Mouse (Mus musculus) forebrain, embryonic 15.5 days (tissue): ENCODE data around the gene Soat2. TPM values are rescaled to one million over a fixed set of nuclear protein-coding genes. Genes with fewer than 3 reads are reported as not detected.

ENCODE experiments used
- ATAC-seq: fragments of 200-750 bp; cut with Nextera tagmentation; replicated peaks from 2 replicates; pipeline ENCODE4 v1.8.0; 2017; ENCODE audit warnings: mild to moderate bottlenecking, moderate TSS enrichment, moderate library complexity
- H3K27ac ChIP-seq: fragments of 300-500 bp; sonication (generic); replicated peaks from 2 replicates; pipeline ENCODE4 v1.5.1; 2015; ENCODE audit warnings: mild to moderate bottlenecking, inconsistent platforms
- H3K27me3 ChIP-seq: fragments of 300-500 bp; sonication (generic); 2 replicates; pipeline ENCODE4 v1.6.1; 2015; ENCODE audit warnings: inconsistent platforms
- H3K36me3 ChIP-seq: fragments of 300-500 bp; sonication (generic); 2 replicates; pipeline ENCODE4 v1.6.1; 2015; ENCODE audit warnings: mild to moderate bottlenecking, inconsistent platforms
- H3K4me1 ChIP-seq: fragments of 300-500 bp; sonication (generic); 2 replicates; pipeline ENCODE4 v1.6.1; 2015; ENCODE audit warnings: inconsistent platforms
- H3K4me2 ChIP-seq: fragments of 300-500 bp; sonication (generic); replicated peaks from 2 replicates; pipeline ENCODE4 v1.6.1; 2015; ENCODE audit warnings: mild to moderate bottlenecking, inconsistent platforms
- H3K4me3 ChIP-seq: fragments of 300-500 bp; sonication (generic); 2 replicates; pipeline ENCODE4 v1.5.1; 2015; ENCODE audit warnings: mild to moderate bottlenecking, inconsistent platforms
- H3K9ac ChIP-seq: fragments of 300-500 bp; sonication (generic); replicated peaks from 2 replicates; pipeline ENCODE4 v1.6.1; 2015; ENCODE audit warnings: mild to moderate bottlenecking, inconsistent platforms
- H3K9me3 ChIP-seq: fragments of 300-500 bp; sonication (generic); 2 replicates; pipeline ENCODE4 v1.6.1; 2016; ENCODE audit warnings: inconsistent platforms
- WGBS: fragments of 180-500 bp; shearing (Covaris S2); methylation state at CpG from one replicate; pipeline ENCODE4 v1.1.7; 2015; ENCODE audit warnings: mixed read lengths; 5-methylcytosine and 5-hydroxymethylcytosine counted together
- polyA plus RNA-seq: library from polyadenylated mRNA; unstranded; fragments of >200 nt; fragmentation: Nextera tagmentation; extraction: Ambion mirVana; gene quantifications from 2 replicates; pipeline ENCODE4 v1.2.1, GENCODE M21; 2015

Gene Soat2
- polyA plus RNA-seq, 1 experiment from 2014 or later, result not detected

DNA sequence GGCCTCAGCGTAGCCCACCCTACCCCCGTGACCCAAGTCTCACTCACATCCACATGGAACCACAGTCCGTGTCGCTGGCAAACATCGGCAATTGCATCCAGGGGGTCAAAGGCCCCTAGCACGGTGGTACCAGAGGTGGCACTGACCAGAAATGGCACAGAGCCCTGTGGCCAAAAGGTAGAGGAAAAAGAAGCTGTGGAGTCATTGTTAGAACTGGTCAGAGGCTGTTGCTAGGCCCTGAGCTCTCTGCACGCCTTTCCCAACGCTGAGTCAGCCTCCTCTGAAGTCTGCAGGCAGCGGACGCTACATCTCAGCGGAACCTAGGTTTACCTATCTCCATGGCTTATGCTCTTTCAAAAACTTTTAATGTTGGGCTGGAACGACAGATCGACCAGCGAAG, 29.6 kb downstream of the Soat2 start:
- H3K4me3 ChIP-seq, result no peak overlapping the region
- 92% methylated on average over 14 of the region's 14 CpGs for WGBS
- no peaks in the 10 kb centered on the region for H3K4me1 ChIP-seq

DNA sequence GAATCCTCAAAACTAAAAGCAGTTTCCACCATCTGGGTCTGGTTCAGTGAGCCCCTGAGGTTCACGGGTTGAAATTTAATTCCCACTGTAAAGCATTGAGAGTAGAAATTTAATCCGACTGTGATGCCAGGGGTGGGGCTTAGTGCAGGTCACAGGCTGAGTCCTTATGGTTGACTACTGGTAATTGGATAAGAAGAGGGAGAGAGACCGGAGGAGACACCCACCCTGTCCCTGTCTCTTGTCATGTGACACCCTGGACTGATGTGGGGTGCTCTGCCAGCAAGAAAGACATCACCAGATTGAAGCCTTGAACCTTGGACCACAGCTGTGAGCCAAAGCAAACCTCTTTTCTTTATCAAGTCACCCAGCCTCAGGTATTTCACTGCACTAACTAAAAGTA, 32.8 kb downstream of the Soat2 start:
- Histone ChIP-seq H3K27me3 (no peaks in the 10 kb centered on the region), H3K9me3 (no peaks in the 10 kb centered on the region), H3K27ac (no peak overlapping the region), H3K4me1 (no peaks in the 10 kb centered on the region), H3K36me3 (no peaks in the 10 kb centered on the region), H3K9ac (no peak overlapping the region), H3K4me3 (no peak overlapping the region), H3K4me2 (no peak overlapping the region)
- 83% methylated on average over 3 of the region's 3 CpGs for WGBS
- ATAC-seq, result no peak

More for the DNA sequence above, 29.6 kb downstream of the Soat2 start:
- ATAC-seq, result no peak
- no peak overlapping the region for H3K4me2 ChIP-seq
- no peak overlapping the region for H3K9ac ChIP-seq
- no peak overlapping the region for H3K27ac ChIP-seq
- no peaks in the 10 kb centered on the region for H3K9me3 ChIP-seq
- no peaks in the 10 kb centered on the region for H3K27me3 ChIP-seq
- no peaks in the 10 kb centered on the region for H3K36me3 ChIP-seq

DNA sequence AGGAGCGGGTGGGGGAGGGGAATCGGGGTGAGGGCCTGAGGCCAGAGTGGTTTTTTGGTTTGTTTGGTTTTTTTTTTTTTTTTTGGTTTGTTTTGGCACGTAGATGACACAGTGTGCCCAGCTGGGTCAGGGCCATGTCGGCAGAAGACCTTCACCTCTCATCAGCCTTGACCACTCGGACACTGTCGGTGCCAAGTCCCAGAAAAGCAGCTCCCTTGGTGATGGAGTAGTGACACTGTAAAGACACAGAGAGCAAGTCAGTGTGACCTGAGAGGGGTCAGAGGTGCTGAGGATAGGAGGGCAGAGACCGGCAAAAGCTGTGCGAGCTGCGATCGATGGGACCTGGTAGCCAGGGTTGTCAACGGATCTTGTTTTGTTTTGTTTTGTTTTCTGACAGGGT, 35.9 kb downstream of the Soat2 start:
- Histone ChIP-seq H3K9ac (no peak overlapping the region), H3K36me3 (no peaks in the 10 kb centered on the region), H3K4me2 (no peak overlapping the region), H3K27ac (no peak overlapping the region), H3K27me3 (no peaks in the 10 kb centered on the region), H3K4me1 (no peaks in the 10 kb centered on the region), H3K9me3 (no peaks in the 10 kb centered on the region), H3K4me3 (no peak overlapping the region)
- no peak for ATAC-seq
- WGBS, result 81% methylated on average over 11 of the region's 11 CpGs

DNA sequence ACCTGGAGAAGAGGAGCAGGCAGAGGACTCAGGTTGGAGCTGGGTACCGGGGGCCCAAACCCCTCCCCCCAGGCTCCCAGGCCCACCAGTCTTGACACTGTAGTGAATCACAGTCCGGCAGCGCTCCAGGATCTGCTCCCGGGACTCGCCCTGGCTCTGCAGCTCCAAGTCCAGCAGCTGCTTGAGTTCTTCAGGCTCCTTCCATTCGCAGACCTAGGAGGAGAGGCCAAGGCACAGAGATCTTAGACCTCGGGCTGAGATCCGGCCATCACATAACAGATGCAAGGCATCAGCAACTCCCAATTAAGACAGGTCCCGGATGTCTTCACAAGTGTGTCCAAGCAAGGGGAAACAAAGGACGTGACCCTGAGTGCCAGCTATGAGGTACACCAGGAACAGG, 37.8 kb downstream of the Soat2 start:
- Histone ChIP-seq H3K27ac (no peak overlapping the region), H3K4me2 (no peak overlapping the region), H3K9me3 (no peaks in the 10 kb centered on the region), H3K4me1 (no peaks in the 10 kb centered on the region), H3K4me3 (no peak overlapping the region), H3K9ac (no peak overlapping the region), H3K36me3 (no peaks in the 10 kb centered on the region), H3K27me3 (no peaks in the 10 kb centered on the region)
- 90% methylated on average over 10 of the region's 10 CpGs for WGBS
- no peak for ATAC-seq

DNA sequence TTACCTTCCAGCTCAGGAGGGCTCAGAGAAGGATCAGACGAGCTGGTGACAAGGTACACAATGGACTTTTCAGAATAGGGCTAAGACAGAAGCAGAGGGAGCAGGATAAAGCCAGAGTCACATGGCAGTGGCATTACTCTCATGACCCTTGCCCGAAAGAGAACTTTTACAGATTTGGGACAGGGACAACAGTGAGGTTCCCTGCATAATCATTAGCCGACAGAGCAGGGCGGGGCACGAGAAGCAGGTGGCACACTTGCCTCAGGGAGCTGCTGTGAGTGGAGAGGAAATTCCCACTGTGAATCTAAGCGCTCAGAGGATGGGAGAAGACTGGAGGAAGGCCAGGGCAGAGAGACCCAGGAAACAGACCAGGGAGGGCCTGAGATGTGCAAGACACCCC, 38.6 kb downstream of the Soat2 start:
- H3K4me3 ChIP-seq, result no peak overlapping the region
- no peaks in the 10 kb centered on the region for H3K4me1 ChIP-seq
- H3K36me3 ChIP-seq, result no peaks in the 10 kb centered on the region
- H3K4me2 ChIP-seq, result no peak overlapping the region
- no peak overlapping the region for H3K9ac ChIP-seq
- WGBS, result 54% methylated on average over 6 of the region's 6 CpGs
- H3K27ac ChIP-seq, result no peak overlapping the region
- no peaks in the 10 kb centered on the region for H3K27me3 ChIP-seq
- H3K9me3 ChIP-seq, result no peaks in the 10 kb centered on the region
- no peak for ATAC-seq

DNA sequence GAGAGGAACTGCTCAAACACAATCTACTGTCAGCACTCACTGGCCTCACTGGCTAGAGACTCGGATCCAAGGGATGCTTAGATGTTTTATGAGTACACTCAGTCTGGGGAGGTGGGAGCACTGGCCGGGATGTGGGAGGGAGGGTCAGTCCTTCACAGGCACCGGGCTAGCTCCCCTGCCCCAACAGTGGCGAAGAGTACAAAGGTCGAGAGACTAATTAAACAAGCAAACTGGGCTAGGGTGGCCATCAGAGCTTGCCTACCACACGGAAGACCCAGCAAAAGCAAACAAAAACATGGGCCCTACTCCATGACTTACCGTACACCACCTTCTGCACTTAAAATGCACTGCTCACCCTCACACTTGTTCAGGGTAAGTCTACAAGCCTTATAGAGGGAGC, 41.4 kb downstream of the Soat2 start:
- Histone ChIP-seq H3K4me3 (no peak overlapping the region), H3K36me3 (no peaks in the 10 kb centered on the region), H3K9ac (no peak overlapping the region), H3K4me2 (no peak overlapping the region), H3K27ac (no peak overlapping the region), H3K4me1 (no peaks in the 10 kb centered on the region), H3K27me3 (no peaks in the 10 kb centered on the region), H3K9me3 (no peaks in the 10 kb centered on the region)
- 80% methylated on average over 7 of the region's 7 CpGs for WGBS
- no peak for ATAC-seq

DNA sequence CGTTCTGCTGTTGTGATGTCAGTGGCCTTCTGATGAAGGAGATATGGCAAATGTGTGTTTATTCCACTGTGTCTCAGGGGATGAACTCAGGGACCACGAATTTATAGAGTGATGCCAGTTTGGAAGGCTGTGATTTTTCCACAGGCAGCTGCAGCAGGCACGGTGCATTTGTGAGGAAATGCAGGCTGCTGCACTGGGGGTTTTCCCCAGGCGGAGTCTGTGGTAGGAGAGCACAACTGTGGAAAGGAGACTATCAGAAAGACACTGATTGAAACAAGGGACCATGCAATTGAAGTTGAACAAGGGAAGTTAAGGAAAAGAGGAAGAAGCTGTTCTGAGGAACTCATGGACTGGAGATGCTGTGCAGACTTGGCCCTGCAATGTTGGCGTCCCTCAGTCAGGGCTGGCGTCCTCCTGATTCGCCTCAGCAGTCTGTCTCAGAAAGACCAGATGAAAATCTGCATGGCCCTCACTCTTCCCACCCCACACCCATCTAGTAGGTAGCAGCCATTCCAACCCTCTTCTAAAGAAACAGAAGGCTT, 42.0 kb downstream of the Soat2 start:
- Histone ChIP-seq H3K4me3 (no peak overlapping the region), H3K9ac (no peak overlapping the region), H3K4me2 (no peak overlapping the region), H3K36me3 (no peaks in the 10 kb centered on the region), H3K4me1 (no peaks in the 10 kb centered on the region), H3K27ac (no peak overlapping the region), H3K27me3 (no peaks in the 10 kb centered on the region), H3K9me3 (no peaks in the 10 kb centered on the region)
- ATAC-seq, result no peak
- WGBS, result 81% methylated on average over 7 of the region's 7 CpGs

DNA sequence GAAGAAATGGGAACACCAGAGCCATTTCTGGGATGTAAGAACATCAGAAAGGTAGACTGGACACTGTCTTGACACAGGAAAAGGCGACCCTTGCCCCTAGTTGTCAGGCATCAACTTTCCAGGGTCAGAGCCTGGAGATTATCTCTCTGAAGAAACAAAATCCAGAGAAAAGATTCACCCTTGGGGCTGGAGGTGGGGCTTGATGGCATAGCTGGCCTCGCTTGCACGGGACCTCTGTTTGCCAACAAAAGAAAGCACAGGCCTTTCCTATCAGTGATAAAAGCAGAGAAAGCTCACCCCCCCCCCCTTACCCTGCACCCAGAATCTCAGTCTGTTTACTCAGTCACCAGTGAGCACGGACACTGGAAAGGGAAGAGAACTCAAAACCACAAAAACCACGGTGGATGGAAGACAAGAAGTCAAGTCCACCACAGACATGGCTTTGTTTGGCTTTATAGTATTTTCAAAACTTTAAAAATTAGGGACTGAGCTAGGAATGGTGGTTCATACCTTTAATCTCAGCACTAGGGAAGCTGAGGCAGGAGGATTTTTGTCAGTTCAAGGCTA, 42.6 kb downstream of the Soat2 start:
- no peaks in the 10 kb centered on the region for H3K4me1 ChIP-seq
- H3K27ac ChIP-seq, result no peak overlapping the region
- no peak overlapping the region for H3K4me3 ChIP-seq
- no peak overlapping the region for H3K4me2 ChIP-seq
- no peak overlapping the region for H3K9ac ChIP-seq
- 74% methylated on average over 5 of the region's 5 CpGs for WGBS
- ATAC-seq, result no peak
- no peaks in the 10 kb centered on the region for H3K27me3 ChIP-seq
- no peaks in the 10 kb centered on the region for H3K36me3 ChIP-seq
- H3K9me3 ChIP-seq, result no peaks in the 10 kb centered on the region

DNA sequence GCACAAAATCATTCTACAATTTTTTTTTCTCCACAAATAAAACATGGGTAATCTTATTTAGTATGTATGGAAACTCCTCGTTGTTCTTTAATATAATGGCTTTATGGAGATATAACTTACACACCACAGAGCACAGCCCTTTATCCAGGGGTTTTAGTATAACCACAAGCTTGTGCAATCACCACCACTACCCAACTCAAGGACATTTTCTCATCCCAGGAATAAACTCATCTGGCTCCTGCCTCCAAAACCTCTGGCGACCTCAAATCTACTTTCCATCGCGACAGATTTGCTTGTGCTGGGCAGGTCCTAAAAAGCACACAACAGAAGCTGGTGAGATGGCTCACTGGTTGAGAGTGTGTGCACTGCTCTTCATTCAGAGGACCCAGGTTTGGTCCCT, 43.3 kb downstream of the Soat2 start:
- no peak for ATAC-seq
- 89% methylated on average over 4 of the region's 4 CpGs for WGBS

DNA sequence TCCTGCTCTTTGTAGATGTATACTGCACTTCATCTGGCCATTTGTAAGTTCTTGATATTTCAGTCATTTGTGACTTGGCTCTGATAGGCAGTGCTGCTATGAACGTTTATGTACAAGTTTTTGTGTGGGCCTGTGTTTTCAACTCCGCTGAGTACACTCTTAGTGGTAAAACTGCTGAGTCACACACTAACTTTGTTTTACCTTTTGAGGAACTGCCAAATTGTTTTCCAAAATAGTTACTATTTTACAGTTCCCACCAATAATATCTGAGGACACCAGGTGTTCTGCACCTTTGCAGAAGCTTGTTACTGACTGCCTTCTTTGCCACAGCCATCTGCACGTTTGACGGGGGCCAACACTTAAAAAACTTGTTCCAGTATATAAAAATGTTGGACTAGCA, 44.1 kb downstream of the Soat2 start:
- H3K9me3 ChIP-seq, result no peaks in the 10 kb centered on the region
- WGBS, result 95% methylated on average over 4 of the region's 4 CpGs
- no peak overlapping the region for H3K27ac ChIP-seq
- H3K4me1 ChIP-seq, result no peaks in the 10 kb centered on the region
- H3K36me3 ChIP-seq, result no peaks in the 10 kb centered on the region
- no peak overlapping the region for H3K9ac ChIP-seq
- H3K4me2 ChIP-seq, result no peak overlapping the region
- H3K4me3 ChIP-seq, result no peak overlapping the region
- ATAC-seq, result no peak
- no peaks in the 10 kb centered on the region for H3K27me3 ChIP-seq

More for the DNA sequence above, 43.3 kb downstream of the Soat2 start:
- Histone ChIP-seq H3K27ac (no peak overlapping the region), H3K4me2 (no peak overlapping the region), H3K4me3 (no peak overlapping the region), H3K27me3 (no peaks in the 10 kb centered on the region), H3K4me1 (no peaks in the 10 kb centered on the region), H3K36me3 (no peaks in the 10 kb centered on the region), H3K9ac (no peak overlapping the region), H3K9me3 (no peaks in the 10 kb centered on the region)

DNA sequence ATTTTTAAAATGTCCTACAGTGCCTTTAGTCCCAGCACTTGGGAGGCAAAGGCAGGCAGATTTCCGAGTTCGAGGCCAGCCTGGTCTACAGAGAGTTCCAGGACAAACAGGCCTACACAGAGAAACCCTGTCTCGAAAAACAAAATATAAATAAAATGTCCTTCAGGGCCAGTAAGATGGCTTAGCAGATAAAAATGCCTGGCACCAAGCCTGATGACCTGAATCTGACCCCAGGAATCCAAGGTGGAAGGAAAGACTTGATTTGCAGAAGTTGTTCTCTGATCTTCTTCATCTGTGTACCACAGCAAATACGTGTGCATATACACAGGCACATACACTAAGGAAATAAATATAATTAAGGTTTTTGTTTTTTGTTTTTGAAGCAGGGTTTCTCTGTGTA, 45.0 kb downstream of the Soat2 start:
- Histone ChIP-seq H3K9me3 (no peaks in the 10 kb centered on the region), H3K4me2 (no peak overlapping the region), H3K9ac (no peak overlapping the region), H3K36me3 (no peaks in the 10 kb centered on the region), H3K27ac (no peak overlapping the region), H3K4me1 (no peaks in the 10 kb centered on the region), H3K27me3 (no peaks in the 10 kb centered on the region), H3K4me3 (no peak overlapping the region)
- no peak for ATAC-seq
- 88% methylated on average over 4 of the region's 4 CpGs for WGBS

DNA sequence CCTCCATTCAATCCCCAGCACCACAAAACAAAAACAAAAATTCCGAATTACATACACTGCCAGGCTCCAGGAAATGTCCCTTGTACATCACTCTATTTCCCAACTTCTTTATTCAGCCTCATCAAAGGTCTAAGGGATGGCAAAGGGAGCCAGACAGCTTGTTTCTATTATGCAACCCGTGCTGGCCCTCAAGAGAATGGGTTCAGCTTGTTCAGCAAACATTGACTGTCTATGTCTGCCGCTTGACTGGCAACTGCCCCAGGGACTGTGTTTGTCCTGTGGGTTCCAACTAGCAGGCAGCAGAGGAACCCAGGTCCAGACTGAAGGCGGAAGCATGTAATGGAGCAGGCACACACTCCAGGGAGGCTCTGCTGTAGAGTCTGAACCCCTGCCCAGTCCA, 48.5 kb downstream of the Soat2 start:
- 85% methylated on average over 4 of the region's 4 CpGs for WGBS
- H3K27me3 ChIP-seq, result no peaks in the 10 kb centered on the region
- H3K36me3 ChIP-seq, result no peaks in the 10 kb centered on the region
- ATAC-seq, result no peak
- no peaks in the 10 kb centered on the region for H3K9me3 ChIP-seq
- H3K4me1 ChIP-seq, result peaks cover 8% of the 10 kb centered on the region
- no peak overlapping the region for H3K27ac ChIP-seq
- H3K4me3 ChIP-seq, result no peak overlapping the region
- H3K9ac ChIP-seq, result no peak overlapping the region
- H3K4me2 ChIP-seq, result no peak overlapping the region
